Mouse (Mus musculus): ENCODE measurements around the gene Gcc2. TPM values are rescaled to one million over a fixed set of nuclear protein-coding genes. Genes with fewer than 3 reads are reported as not detected.
A peak's percentile ranks its signal among the peaks of the same experiment; 100 is the strongest.
"Not testable (repeated sequence)": the region's sequence is repeated elsewhere in the genome, so short reads cannot be mapped to it uniquely, and the experiment has no call there.

The Gcc2 gene
- total and polyA plus RNA-seq, 3 experiments = 15.4 to 19.6 (median 19.5) TPM

DNA sequence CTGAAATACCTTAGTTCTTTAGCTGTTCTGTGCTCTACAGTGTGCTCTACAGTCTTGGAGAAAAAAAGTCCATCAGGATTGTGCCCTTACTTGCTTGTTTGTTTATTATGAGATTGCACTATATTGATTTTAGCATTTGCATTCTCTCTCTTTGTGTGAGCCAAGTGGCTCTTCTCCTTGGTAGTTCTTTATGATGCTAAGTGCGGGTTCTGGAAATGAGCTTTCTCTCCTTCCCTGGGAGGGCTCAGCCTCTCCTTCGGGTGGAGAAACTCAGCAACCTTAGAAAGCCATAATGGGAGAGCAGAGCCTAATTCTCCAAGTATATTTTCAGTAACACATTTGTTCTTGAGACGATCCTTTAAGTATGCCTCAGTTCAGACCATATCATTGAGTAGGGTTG lies 71.0 kb downstream of the Gcc2 start:
- H3K27ac ChIP-seq (ENCODE audit: insufficient read depth, low read depth) = no peak overlapping the region
- peaks cover 6 to 47% of the 10 kb centered on the region in 2 experiments; a peak in 3 of 4 replicates for H3K4me1 ChIP-seq (ENCODE audit: control insufficient read depth in 1 of 2, insufficient read depth in 2 of 2)
- no peaks in the 10 kb centered on the region for H3K9me3 ChIP-seq (replicated peaks; ENCODE audit: low read length)
- H3K27me3 ChIP-seq (replicated peaks) = no peaks in the 10 kb centered on the region
- peaks cover 0 to 6% of the 10 kb centered on the region in 2 experiments for H3K36me3 ChIP-seq (replicated peaks in 1 of 2; ENCODE audit: control insufficient read depth in 1 of 2, insufficient read depth in 1 of 2, low read length in 1 of 2)
- no peak overlapping the region for H3K4me3 ChIP-seq (replicated peaks in 1 of 3; ENCODE audit: low read depth in 2 of 3, low read length in 2 of 3, poor library complexity in 1 of 3)
- H3K4me2 ChIP-seq (ENCODE audit: insufficient read depth, low read depth, poor library complexity, severe bottlenecking) = 0 out of 2 replicates have a peak overlapping the region, but pooled peaks have one; percentile 18
- in situ Hi-C loops (cut with MboI; ENCODE audit: low pct_ligation_motif_present, low pct_unique_long_range_greater_than_20kb, low sequenced_read_pairs) = no loop called here
- no peak for DNase-seq (ENCODE audit: extremely low read depth)
- no peak overlapping the region for H3K9ac ChIP-seq (ENCODE audit: insufficient read depth, low read depth)
- TF ChIP-seq CHD1 (IDR thresholded peaks at IDR 0.05; ENCODE audit: low read depth, low read length) (no peak), IRF4 (IDR thresholded peaks at IDR 0.05; ENCODE audit: low read depth, low read length) (no peak)
- dilution Hi-C loops (cut with MboI; ENCODE audit: extremely low pct_ligation_motif_present, extremely low pct_unique_long_range_greater_than_20kb, low sequenced_read_pairs) = no loop called here
- peaks cover 27% of the 10 kb centered on the region for H3K79me2 ChIP-seq (replicated peaks; ENCODE audit: control insufficient read depth, extremely low read depth, insufficient read depth, poor library complexity, severe bottlenecking)

GRCm38 (mm10) chr10:58327836-58328235 lies 72.5 kb downstream of the Gcc2 start:
- H3K9me3 ChIP-seq (replicated peaks; ENCODE audit: low read length); H3K9ac ChIP-seq (ENCODE audit: insufficient read depth, low read depth); H3K27me3 ChIP-seq (replicated peaks); dilution Hi-C loops (cut with MboI; ENCODE audit: extremely low pct_ligation_motif_present, extremely low pct_unique_long_range_greater_than_20kb, low sequenced_read_pairs); DNase-seq (ENCODE audit: extremely low read depth); in situ Hi-C loops (cut with MboI; ENCODE audit: low pct_ligation_motif_present, low pct_unique_long_range_greater_than_20kb, low sequenced_read_pairs); H3K4me2 ChIP-seq (ENCODE audit: insufficient read depth, low read depth, poor library complexity, severe bottlenecking); H3K4me3 ChIP-seq (replicated peaks in 1 of 3; ENCODE audit: low read depth in 2 of 3, low read length in 2 of 3, poor library complexity in 1 of 3); H3K27ac ChIP-seq (ENCODE audit: insufficient read depth, low read depth); H3K36me3 ChIP-seq (replicated peaks in 1 of 2; ENCODE audit: control insufficient read depth in 1 of 2, insufficient read depth in 1 of 2, low read length in 1 of 2): not testable (repeated sequence)
- H3K4me1 ChIP-seq (ENCODE audit: control insufficient read depth in 1 of 2, insufficient read depth in 2 of 2) = peaks cover 6 to 46% of the 10 kb centered on the region in 2 experiments; a peak in 3 of 4 replicates
- peaks cover 27% of the 10 kb centered on the region for H3K79me2 ChIP-seq (replicated peaks; ENCODE audit: control insufficient read depth, extremely low read depth, insufficient read depth, poor library complexity, severe bottlenecking)

GRCm38 (mm10) chr10:58328517-58329108 lies 73.3 kb downstream of the Gcc2 start:
- peaks cover 6 to 45% of the 10 kb centered on the region in 2 experiments; a peak in 3 of 4 replicates for H3K4me1 ChIP-seq (ENCODE audit: control insufficient read depth in 1 of 2, insufficient read depth in 2 of 2)
- H3K36me3 ChIP-seq (replicated peaks in 1 of 2; ENCODE audit: control insufficient read depth in 1 of 2, insufficient read depth in 1 of 2, low read length in 1 of 2) = peaks cover 0 to 11% of the 10 kb centered on the region in 2 experiments
- dilution Hi-C loops (cut with MboI; ENCODE audit: extremely low pct_ligation_motif_present, extremely low pct_unique_long_range_greater_than_20kb, low sequenced_read_pairs) = no loop called here
- no peaks in the 10 kb centered on the region for H3K9me3 ChIP-seq (replicated peaks; ENCODE audit: low read length)
- peak overlapping the region; percentile 24; the same call in 1 of the 2 replicates for H3K27ac ChIP-seq (ENCODE audit: insufficient read depth, low read depth)
- H3K79me2 ChIP-seq (replicated peaks; ENCODE audit: control insufficient read depth, extremely low read depth, insufficient read depth, poor library complexity, severe bottlenecking) = peaks cover 27% of the 10 kb centered on the region
- in situ Hi-C loops (cut with MboI; ENCODE audit: low pct_ligation_motif_present, low pct_unique_long_range_greater_than_20kb, low sequenced_read_pairs) = no loop called here
- DNase-seq (ENCODE audit: extremely low read depth) = no peak
- H3K9ac ChIP-seq (ENCODE audit: insufficient read depth, low read depth) = peak overlapping the region; percentile 40; the same call in 1 of the 2 replicates
- TF ChIP-seq POLR2AphosphoS2 (IDR thresholded peaks at IDR 0.05; ENCODE audit: low read depth, low read length) = no peak
- peak; percentile 77 for TF ChIP-seq ZNF384 (IDR thresholded peaks at IDR 0.05; ENCODE audit: low read depth, low read length)
- no peaks in the 10 kb centered on the region for H3K27me3 ChIP-seq (replicated peaks)
- no peak overlapping the region for H3K4me3 ChIP-seq (replicated peaks in 1 of 3; ENCODE audit: low read depth in 2 of 3, low read length in 2 of 3, poor library complexity in 1 of 3)
- H3K4me2 ChIP-seq (ENCODE audit: insufficient read depth, low read depth, poor library complexity, severe bottlenecking) = peak overlapping the region; percentile 44

DNA sequence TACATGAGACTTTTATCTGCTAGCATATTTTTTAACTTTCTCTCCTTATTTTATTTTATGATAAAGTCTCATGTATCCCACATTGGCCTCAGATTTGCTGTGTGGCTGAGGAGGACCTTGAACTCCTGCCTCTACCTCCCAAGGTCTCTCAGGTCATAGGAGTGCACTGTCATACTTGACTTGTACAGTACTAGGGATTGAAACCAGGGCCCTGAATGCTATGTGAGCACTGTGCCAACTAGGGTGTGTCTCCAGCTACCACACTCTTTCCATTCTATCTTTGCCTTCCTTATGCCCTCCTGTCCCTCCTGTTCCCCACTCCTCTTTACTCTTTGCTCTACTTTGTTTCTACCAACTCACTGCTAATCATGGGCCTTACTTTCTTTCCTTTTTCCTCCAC lies 75.3 kb downstream of the Gcc2 start:
- in situ Hi-C loops (cut with MboI; ENCODE audit: low pct_ligation_motif_present, low pct_unique_long_range_greater_than_20kb, low sequenced_read_pairs) (no loop called here), dilution Hi-C loops (cut with MboI; ENCODE audit: extremely low pct_ligation_motif_present, extremely low pct_unique_long_range_greater_than_20kb, low sequenced_read_pairs) (no loop called here)
- Histone ChIP-seq H3K9ac (ENCODE audit: insufficient read depth, low read depth) (no peak overlapping the region), H3K36me3 (replicated peaks in 1 of 2; ENCODE audit: control insufficient read depth in 1 of 2, insufficient read depth in 1 of 2, low read length in 1 of 2) (peaks cover 0 to 13% of the 10 kb centered on the region in 2 experiments), H3K79me2 (replicated peaks; ENCODE audit: control insufficient read depth, extremely low read depth, insufficient read depth, poor library complexity, severe bottlenecking) (peaks cover 19% of the 10 kb centered on the region), H3K9me3 (replicated peaks; ENCODE audit: low read length) (no peaks in the 10 kb centered on the region), H3K4me2 (ENCODE audit: insufficient read depth, low read depth, poor library complexity, severe bottlenecking) (no peak overlapping the region), H3K27me3 (replicated peaks) (no peaks in the 10 kb centered on the region), H3K27ac (ENCODE audit: insufficient read depth, low read depth) (no peak overlapping the region), H3K4me3 (replicated peaks in 1 of 3; ENCODE audit: low read depth in 2 of 3, low read length in 2 of 3, poor library complexity in 1 of 3) (no peak overlapping the region), H3K4me1 (ENCODE audit: control insufficient read depth in 1 of 2, insufficient read depth in 2 of 2) (peaks cover 2 to 40% of the 10 kb centered on the region in 2 experiments; a peak in 3 of 4 replicates)
- no peak for TF ChIP-seq MAFK (IDR thresholded peaks at IDR 0.05; ENCODE audit: insufficient replicate concordance, low read length)
- no peak for TF ChIP-seq RCOR1 (conservative IDR thresholded peaks at IDR 0.05; ENCODE audit: low read depth, low read length)
- no peak for TF ChIP-seq MAZ (IDR thresholded peaks at IDR 0.05; ENCODE audit: low read depth, low read length)
- TF ChIP-seq ELF1 (IDR thresholded peaks at IDR 0.05; ENCODE audit: low read depth, low read length) = no peak
- TF ChIP-seq ETS1 (conservative IDR thresholded peaks at IDR 0.05; ENCODE audit: low read depth, low read length) = no peak
- TF ChIP-seq BHLHE40 (IDR thresholded peaks at IDR 0.05; ENCODE audit: low read depth, low read length) = no peak
- no peak for DNase-seq (ENCODE audit: extremely low read depth)
